Mouse (Mus musculus): ENCODE data around the gene Nos2. TPM values are rescaled to one million over a fixed set of nuclear protein-coding genes. Genes with fewer than 3 reads are reported as not detected.

Gene Nos2
- total and polyA plus RNA-seq, 3 experiments, result 0.89 to 3.6 (median 1.9) TPM

- DNase-seq, result no peak
These were observed 38.8 kb downstream of the Nos2 start for GRCm38 (mm10) chr11:78959367-78959766.

- DNase-seq, result no peak
These were observed 39.4 kb downstream of the Nos2 start for GRCm38 (mm10) chr11:78959841-78960520.

DNA sequence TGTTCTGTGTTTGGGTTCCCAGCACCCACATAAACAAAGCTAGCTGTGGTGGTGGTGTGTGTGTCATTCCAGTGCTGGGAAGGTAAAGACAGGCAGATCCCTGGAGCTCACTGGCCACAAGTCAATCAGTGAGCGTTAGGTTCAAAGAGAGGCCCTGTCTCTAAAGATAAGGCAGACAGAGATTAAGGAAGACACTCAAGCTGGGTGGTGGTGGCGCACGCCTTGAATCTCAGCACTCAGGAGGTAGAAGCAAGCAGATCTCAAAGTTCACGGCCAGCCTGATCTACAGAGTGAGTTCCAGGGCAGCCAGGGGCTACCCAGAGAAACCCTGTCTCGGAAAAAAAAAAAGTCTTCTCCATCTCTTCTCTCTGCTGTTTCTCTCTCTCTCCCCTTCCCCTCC, 40.6 kb downstream of the Nos2 start:
- DNase-seq, result no peak

- DNase-seq, result peak; percentile 23
These were observed 46.8 kb downstream of the Nos2 start for GRCm38 (mm10) chr11:78967371-78967770.

GRCm38 (mm10) chr11:78968121-78968520, 47.5 kb downstream of the Nos2 start:
- DNase-seq, result no peak

DNA sequence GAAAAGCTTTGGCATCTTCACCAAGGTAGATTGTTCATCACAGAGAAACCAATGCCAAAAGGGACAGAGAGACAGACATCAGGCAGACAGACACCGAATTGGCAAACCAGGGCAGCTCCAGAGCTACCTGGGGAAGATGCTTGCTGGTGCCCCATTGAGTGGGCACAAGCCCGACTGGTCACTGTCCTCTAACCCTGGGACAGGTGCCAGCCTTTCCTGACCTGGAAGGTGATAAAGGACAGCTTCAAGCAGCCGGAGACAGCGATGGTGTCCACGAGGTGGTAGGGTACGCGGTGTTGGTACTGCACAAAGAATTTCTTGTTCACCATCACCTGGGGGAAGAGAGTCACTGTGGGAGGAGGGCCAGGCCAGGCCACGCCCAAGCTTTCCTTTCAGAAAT, 50.5 kb downstream of the Nos2 start:
- DNase-seq, result no peak

DNA sequence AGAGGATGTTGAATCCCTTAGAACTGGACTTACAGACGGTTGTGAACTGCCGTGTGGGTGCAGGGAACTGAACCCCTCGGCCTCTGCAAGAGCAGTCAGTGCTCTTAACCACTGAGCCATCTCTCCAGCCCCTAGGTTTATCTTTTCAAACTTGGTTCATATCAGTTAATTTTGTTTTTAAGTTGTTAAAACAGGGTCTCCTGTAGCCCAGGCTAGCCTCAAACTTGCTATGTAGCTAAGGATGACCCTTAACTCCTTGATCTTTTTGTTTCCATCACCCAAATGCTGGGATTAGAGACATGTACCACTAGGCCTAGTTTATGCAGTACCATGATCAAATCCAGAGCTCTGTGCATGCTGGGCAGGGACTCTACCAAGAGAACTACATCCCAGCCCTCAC, 51.2 kb downstream of the Nos2 start:
- DNase-seq, result no peak

- DNase-seq, result no peak
These were observed 51.7 kb downstream of the Nos2 start for GRCm38 (mm10) chr11:78972328-78972727.

DNA sequence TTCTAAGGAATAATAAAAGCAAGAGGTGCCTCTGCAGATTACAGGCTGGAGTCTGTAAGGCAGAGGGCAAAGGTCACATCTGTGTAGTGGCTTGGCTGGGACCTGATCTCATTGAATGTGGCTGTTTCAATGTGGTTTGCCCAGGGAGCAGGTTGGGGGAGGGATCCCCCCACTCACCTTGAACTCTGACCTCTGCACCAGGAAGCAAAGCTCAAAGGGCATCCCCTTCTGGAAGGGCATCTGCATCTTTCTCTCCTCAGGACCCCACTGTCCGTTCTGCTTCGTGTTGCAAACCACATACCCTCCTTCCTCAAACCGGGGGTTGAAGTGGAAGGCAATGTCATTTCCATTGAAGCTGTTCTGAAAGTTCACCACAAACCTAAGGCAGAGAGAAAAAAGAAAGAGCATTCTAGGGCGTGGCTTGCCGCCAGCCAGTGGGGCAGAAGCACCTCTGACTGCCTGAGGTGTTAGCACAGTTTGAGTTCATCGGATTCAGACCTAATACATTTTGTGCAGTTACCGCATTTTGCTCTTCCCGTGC, 52.3 kb downstream of the Nos2 start:
- no peak for DNase-seq

GRCm38 (mm10) chr11:78973381-78974150, 53.0 kb downstream of the Nos2 start:
- peak; percentile 44 for DNase-seq

DNA sequence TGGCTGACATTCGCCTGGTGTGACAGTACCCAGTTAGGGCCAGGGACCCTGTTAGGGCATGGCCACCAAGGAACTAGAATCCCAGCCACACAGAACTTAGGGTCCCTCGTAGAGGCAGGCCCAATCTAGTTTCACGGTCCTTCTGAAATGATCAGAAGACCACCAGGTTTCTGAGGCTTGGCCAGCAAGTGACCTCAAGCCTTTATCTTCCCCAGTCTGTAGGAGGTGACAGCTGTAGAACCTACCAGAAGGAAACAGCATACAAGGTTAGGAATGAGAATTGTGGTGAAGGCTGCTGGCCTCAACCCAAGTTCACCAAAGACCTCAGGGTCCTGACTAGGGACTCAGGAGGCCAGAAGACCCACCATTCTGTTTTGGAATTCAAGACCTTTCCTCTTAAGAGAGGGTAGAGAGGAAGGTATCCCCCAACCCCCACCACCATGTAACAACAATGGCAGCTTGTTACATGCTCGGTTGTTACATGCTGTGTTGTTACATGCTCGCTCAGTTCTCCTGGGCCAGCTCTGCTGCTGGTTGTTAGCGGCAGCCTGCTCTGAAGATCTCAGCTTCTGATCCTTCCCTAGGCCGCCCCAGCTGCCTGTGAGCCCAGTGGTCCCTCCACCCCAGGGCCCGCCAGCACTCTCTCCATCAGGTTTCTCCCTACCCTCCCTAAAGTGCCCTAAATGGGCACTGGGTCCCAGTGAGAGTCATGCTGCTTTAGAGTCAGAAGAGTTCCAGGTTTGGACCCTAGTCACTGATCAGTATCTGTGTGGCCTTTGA, 56.3 kb downstream of the Nos2 start:
- no peak for DNase-seq

DNA sequence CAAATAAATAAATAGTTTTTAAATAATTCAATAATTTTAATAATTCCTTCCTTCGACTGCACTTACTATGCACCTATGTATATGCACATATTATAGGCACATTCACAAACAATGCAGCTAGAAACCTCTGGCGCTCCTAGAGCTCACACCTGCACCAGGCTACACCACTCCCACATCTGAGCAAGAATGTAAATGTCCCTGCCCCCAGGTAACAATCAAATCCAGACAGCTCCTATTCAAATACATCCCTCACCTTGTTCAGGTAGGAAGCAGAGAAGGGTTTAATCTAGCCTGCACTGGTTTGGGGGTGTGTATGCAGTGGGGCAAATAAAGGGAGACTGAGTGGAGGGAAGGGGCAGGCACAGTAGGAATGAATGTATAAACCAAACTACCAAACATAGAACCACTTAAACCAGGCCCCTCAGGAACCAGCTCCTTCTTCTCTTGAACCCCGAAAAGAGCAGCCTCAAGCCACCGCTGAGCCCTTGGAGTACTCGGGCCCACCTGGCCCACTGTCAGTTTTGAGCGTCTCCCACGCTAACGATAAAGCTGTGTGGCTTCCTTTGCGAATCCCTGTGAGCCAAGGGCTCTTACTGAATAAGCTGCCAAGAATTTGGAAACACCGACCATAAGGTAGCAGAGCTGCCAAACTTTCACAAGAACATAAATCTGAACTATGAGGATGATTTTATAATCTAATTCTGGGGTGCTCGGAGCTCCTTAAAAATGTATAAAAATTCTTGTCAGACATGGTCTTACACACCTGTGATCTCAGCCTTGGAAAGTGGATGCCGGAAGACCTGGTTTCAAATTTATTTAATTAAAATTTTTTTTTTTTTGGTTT, 57.8 kb downstream of the Nos2 start:
- no peak for DNase-seq

DNA sequence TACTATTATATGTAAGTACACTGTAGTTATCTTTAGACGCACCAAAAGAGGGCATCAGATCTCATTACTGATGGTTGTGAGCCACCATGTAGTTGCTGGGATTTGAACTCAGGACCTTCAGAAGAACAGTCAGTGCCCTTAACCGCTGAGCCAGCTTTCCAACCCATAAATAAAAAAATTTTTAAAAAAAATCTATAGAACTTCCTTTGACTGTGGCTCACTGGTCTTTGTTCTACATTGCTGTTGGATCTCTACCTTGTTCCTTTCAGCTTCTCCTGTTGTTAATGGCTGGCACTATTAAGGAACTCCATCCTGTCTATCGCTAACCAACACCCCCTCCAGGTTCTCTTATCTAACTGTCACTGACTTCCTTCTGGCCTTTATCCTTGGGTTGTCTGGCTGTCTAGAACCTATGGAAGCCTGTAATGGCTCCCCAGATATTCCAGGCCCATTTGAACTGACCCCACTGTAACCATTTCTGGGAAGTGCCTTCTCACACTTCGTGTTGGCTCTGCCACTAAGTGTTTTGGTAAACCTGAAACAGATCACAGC, 59.6 kb downstream of the Nos2 start:
- DNase-seq, result no peak

GRCm38 (mm10) chr11:78982042-78982441, 61.5 kb downstream of the Nos2 start:
- DNase-seq, result no peak

DNA sequence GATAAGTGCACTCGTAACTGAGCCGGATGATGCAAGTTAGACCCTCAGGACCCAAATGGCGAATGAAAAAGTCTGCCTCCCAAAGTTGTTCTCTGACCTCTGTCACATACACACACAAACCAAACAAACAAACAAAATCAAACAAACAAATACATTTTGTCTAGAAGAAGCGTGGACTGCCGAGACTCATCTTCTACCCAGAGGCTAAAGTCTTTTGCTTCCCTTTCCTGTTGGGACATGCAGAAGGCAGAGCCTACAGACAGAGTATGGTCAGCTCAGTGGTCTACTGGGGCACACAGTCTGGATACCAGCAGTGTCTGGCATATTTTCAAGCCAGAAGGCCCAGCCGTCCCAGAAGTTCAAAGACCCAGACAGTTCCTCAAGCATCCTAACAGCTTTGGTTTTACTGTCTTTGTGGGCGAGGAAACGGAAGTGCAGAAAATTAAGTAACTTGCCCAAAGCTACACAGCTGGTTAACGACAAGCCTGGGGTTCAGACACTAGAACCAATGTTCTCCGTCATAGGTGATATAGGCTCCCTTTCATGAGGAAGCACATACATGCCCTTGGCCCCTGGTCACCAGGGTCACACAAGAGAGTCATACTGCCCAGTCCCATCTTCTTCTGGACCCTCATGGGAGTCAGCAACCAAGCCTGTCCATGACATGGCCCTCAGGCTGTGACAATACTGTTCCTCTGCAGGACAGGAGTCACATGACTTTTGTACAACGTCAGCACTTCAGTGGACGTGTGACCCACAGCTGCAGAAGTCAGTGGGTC, 62.1 kb downstream of the Nos2 start:
- no peak for DNase-seq

- DNase-seq, result no peak
These were observed 63.0 kb downstream of the Nos2 start for GRCm38 (mm10) chr11:78983539-78983938.

GRCm38 (mm10) chr11:78984483-78985177, 64.0 kb downstream of the Nos2 start, which contains the start of gene Lgals9:
Gene Lgals9 (minus strand): TSS chr11:78984946.
- DNase-seq, result peak; percentile 83

DNA sequence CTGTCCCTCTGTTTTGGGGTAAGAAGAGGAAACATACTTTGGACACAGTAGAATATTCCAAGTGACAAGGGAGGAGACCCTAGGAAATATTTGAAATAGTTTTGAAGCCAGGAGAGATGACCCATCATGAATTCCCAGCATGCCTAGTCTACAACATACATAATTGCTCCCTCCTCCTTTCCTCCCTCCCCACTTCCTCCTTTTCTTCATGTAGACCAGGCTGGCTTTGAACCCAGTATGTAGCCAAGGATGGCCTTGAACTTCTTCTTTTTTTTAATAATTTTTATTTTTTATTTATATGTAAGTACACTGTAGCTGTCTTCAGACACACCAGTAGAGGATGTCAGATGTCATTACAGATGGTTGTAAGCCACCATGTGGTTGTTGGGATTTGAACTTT, 64.9 kb downstream of the Nos2 start:
- DNase-seq, result no peak

DNA sequence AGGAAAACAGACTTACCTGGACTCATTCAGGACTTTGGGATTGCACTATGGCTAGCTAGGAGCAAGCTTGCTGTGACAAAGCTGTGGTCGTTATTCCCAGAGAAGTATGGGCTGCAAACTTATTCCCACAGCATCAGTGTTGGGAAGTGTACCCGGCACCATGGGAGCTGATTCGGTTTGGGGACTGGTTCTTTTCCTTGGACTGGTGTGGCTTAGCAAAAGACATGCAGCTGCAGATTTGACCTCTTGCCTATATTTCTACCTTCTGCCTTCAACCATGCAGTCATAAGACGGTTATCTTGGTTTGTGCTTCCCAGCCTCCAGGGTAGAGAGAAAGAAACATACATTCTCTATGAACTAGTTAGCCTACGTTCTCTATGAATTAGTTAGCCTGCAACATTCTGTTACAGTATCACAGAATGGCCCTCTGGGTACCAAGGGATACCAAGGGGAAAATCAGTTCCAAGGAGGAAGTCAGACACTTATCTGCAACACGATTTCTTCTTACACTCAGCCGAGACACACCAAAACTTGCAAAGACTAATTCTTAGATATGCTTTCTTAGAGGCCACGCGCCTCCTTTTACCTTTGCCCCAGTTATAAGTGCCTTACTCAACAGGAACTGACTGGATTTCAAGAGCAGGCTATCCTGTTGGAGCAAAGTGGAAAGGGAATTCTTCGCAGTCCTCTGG, 65.9 kb downstream of the Nos2 start:
- DNase-seq, result no peak
